Mouse (Mus musculus) olfactory bulb, adult 2 months (tissue): Measurements from ENCODE around the gene Uqcc2.

Experiments
- CTCF ChIP-seq: fragments of 200-500 bp; IDR thresholded peaks from 2 replicates; pipeline ENCODE4 v1.5.1; 2012; ENCODE audit warnings: low read depth, mild to moderate bottlenecking, low read length, moderate library complexity; ENCODE audit not compliant: insufficient read depth
- POLR2A ChIP-seq: fragments of 200-500 bp; IDR thresholded peaks from 2 replicates; pipeline ENCODE4 v1.6.1; 2012; ENCODE audit warnings: mild to moderate bottlenecking, low read depth, low read length, moderate library complexity; ENCODE audit not compliant: insufficient read depth

- TF ChIP-seq CTCF (no peak), POLR2A (no peak)
Measured at GRCm38 (mm10) chr17:27176754-27177153, 43.0 kb upstream of the Uqcc2 start.
